Mouse (Mus musculus): ENCODE data around the gene Bnip1.
A peak's percentile ranks its signal among the peaks of the same experiment; 100 is the strongest.

Gene Bnip1

DNA sequence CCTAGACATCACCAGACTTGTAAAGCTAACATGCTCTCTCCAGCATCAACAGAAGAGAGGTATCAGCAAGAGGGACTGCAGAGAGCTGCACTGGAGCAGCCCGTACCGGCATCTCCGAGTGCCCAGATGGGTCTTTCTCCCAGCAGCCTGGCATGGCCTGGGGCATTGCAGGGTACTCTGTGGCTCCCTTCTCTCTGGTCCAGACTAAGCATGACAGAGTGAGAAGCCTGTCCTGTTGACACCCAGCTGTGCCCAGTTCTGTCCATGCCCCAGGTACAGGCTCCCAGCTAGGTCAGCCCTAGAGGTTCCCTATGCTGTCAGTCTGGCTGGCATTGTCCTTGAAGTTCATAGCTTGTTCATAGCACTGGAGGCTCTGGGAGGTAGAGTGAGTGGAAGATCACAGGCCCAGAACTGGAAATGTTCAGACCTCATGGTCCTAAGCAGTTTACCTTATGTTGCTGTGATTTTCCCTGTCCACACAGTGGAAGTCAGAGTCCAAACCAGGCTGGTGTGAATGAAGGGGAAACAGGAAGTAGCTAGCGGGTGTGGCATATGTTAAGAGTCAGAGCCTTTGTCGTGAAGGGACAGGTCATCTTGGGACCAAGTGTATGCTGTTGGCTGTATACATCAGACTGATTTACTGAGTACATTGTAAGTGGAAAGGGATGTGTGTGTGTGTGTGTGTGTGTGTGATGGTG is 12.4 kb downstream of the Bnip1 start:
- DNase-seq (ENCODE audit: low read depth in 2 of 2, low spot score in 2 of 2) = no peak

DNA sequence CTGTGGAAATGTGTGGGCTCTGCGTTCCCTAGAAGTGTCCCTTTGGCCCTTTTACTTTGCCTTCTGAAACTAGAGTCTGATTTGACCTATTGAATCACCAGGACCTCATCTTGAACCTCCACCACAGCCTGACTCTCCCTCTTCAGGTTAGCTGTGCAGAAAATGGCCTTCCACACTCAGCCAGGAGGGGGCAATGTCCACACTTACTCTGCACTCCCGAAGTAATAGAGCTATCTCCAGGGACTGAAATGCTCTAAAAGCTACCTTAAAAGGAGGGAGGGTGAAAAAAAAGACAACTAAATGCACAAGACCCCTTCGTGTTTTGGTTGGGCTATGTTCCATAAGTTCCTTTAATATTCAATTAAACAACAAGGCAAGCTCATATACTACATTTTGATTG is 13.9 kb downstream of the Bnip1 start:
- DNase-seq (ENCODE audit: low read depth in 2 of 2, low spot score in 2 of 2) = peak in 1 of 2 experiments; percentile 43

DNA sequence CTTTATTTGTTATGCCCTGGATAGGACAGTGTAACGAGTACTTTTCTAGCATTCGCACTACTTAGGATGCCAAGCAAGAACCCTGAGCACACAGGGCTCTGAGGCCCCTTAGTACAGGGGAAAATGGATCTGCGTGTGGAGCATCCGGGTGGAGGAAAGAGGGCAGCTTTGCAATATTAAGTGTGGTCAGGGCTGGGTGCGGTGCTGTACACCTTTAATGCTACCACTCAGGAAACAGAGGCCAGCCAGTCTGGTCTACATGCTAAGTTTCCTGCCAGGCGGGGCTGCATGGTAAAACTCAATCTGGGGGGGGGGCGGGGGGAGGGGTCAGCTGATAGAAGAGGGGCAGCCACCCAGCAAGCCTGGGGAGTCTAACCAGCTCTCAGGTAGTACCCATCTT is 14.5 kb downstream of the Bnip1 start:
- no peak for DNase-seq (ENCODE audit: low read depth in 2 of 2, low spot score in 2 of 2)

DNA sequence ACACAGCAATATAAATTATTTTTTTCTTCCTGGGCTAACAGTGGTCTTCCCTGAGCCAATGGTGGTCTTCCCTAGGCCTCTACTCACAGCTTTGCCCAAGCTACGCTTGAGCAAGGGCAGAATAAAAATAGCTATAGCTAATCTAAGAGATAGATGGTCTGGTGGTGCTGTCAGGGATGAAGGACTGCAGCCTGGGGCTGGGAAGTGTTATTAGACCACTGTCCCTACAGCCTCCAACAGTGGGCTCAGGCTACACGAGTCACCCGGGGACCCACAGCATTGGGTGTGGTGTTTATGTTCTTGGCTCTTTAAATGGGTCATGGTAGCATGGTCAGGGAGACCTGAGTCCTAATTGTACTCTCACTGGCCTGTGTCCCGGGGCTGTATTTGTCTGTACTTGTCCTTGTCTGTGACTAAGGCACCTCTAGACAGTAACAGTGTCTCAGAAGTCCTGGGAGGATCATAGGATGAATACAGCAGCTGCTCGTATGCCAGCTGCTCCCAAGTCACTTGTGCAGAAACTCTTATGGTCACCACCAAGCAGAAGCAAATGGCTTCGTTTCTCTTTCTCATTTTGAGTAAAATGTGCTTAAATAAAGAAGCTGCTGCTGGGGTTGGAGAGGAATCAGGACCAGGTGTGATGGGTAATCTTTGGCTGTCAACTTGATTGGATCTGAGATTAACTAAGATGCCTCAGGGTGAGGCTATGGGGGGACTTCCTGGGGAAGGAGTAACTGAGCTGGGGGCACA is 16.7 kb downstream of the Bnip1 start:
- DNase-seq (ENCODE audit: low read depth in 2 of 2, low spot score in 2 of 2) = no peak

DNA sequence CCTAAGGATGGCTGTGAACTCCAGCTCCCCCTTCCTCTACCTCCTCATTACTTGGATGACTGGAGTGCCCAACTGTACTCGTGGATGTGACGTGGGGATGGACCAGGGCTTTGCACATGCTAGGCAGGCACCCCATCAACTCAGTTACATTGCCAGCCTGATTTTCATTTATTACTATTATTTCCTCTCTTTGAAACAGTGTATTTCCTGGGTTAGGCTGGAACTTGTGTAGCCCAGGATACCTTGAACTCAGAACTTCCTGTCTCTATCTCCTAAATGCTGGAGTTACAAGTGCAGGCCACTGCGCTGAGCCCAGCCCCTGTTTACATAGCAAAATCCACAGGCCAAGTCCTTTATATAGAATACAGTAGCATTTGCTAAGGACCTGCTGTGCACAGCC is 22.0 kb downstream of the Bnip1 start:
- DNase-seq (ENCODE audit: low read depth in 2 of 2, low spot score in 2 of 2) = no peak

DNA sequence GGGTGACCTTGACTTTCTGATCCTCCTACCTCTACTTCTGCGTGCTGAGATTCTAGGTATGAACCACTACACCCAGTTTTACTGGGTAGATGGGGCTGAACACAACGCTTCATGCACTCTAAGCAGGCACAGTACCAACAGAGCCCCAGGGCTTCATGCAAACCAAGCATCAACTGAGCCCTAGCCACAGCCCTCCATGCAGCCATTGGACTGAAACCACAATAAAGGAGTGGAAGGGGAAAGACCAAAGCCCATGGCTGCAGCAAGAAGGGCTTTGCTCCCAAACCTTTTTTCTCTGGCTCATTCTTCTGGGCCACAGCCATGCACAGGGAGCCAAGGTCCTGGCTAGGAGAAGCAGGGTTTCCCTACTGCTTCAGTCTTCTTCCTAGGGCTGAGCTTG is 31.7 kb downstream of the Bnip1 start:
- DNase-seq (ENCODE audit: low read depth in 2 of 2, low spot score in 2 of 2) = no peak

DNA sequence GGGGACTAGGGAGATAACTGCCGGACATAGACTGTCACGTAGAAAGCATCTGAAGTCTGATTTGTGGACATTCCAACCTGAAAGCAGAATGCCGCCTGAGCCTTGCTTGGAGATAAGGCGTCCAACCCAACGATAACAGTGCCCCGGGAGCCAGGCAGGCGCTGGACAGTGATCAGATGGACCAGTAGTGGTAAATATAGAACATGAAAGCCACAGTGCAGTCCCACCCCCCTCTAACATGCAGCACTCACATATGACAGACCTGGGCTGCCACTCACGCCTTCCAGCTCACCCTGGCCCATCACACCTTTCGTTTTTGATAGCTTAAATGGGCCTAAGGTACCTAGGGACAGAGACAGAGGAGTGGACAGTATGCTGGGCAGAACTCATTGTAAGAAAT is 32.6 kb downstream of the Bnip1 start:
- DNase-seq (ENCODE audit: low read depth in 2 of 2, low spot score in 2 of 2) = no peak

DNA sequence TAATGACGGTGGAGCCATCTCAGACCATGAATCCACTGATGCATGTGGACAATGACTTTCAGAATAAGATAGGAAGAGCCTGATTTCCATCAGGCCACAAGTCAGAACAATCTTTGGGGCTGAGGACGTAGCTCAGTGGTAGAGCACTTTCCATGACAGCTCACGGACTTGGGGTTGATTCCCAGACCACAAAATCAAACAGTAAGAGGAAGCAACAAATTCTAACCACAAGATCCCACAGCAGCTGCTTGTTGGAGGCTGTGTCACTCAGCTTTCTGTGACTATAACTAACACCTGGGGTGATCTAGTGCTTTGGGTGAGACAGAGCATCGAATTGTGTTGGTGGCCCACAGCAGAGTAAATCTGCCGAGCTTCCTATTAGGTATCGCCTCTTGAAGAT is 35.9 kb downstream of the Bnip1 start:
- DNase-seq (ENCODE audit: low read depth in 2 of 2, low spot score in 2 of 2) = no peak

DNA sequence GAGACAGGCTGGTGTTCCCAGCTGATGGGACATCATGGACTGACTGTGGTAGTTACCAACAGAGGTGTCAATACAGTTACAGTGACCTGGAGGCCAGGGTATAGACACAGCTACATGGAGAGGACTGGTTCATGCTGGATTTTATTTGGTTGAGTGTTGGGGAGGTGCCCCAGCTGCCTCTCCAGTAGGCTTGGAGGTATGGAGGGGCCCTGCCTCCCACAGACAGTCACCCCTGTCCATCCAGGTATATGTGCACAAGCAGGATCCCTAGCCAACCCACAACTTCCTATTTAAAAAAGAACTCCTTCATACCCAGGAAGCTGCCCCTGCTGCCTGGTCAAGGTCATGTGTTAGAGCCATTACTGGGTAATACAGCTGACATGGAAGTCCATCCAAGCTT is 36.9 kb downstream of the Bnip1 start:
- DNase-seq (ENCODE audit: low read depth in 2 of 2, low spot score in 2 of 2) = no peak

DNA sequence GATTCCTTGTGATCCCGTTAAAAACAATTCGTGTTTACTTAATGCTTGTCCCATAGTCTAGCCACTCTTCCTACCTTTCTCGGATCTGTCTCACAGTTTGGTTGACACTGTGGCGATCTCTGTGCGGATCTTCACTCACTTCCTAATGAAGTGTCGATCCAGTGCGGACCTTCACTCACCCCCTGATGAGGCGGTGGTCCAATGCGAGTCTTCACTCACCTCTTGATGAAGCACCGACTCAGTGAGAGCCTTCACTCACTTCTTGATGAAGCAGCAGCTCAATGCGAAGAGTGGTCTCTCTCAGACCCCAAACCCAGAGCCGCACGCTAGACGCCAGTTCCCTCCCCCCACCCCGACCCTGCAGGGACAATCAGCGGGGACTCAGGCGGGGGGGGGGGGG is 45.3 kb downstream of the Bnip1 start:
- no peak for DNase-seq (ENCODE audit: low read depth in 2 of 2, low spot score in 2 of 2)

DNA sequence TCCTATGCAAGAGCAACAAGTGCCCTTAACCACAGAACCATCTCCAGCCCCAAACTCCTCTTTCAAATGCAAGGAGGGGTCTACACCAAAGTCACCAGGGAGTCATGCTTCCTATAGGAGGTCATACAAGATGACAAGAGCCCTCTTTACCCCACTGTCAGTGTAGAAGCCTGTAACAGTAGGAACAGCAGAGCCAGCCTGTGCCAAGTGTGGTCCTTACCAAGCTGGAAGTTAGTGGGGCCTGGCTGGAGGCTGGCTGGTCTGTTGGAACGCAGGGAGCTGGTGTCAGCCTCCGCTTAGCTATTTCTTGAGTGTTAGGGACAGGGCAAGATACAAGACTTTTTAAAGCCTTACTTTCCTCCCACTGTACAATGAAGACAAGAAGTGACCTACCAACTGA is 52.9 kb downstream of the Bnip1 start:
- no peak for DNase-seq (ENCODE audit: low read depth in 2 of 2, low spot score in 2 of 2)

DNA sequence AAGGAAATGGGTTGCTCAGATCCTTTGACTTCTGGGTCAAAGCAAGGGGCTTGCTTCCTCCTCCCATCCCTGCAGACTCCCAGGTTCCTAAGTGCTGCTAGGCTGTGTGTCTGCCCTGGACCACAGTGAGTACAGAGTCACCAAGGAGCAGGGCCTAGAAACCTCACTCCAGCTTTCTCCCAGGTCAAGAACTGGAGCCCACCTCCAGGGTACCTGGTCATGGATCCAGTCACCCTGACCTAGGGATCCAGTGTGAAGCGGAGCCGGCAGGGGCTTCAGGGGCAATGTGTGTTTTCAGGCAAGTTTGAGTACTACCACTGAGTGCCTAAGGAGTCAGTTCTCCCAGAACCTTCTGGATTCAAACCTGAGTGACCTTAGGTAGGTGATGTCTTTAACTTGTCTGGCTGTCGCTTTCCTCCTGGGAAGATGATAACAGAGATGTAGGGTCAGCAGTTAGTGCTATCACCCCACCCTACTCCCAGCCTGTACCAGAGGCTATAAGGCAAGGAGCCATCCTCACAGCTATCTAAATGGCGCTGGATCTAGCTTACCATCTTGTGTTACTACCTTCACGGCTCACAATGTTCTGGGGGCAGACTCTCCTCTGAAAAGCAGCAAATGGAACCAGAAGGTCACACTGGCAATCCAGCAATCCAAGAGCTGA is 53.6 kb downstream of the Bnip1 start:
- no peak for DNase-seq (ENCODE audit: low read depth in 2 of 2, low spot score in 2 of 2)

DNA sequence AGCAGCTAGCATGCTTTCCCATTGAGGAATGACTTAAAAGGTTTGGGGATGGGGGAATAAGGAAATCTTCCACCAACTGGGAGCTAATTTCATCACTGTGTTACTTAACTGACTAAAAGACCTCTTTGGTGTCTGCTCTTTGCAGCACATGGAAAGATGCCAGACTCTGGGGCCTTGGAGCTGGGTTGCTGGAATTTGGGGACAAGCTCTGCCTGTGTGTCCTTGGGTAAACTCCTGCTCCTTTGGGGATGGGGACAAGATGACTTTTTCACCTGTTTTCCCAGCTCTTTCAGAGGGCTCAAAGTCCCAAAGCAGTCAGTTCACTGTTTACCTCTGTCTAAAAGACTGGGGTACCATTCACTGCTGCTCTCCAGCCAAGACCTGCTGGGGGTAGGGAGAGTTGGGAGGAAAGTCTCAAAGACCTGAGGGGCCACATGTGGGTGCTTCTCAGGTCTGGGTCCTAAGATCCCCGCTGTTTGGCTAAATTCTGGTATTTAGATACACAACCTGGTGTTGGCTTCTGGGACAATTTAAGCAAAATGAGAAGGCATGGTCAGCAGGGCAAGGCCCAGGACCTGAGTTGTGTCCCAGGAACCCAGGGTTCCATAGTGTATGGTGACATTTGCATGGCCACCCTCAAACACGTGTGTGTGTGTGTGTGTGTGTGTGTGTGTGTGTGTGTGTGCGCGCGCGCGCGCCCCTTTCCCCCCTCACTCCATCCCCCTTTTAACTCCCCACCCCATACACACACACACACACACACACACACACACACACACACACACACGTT is 54.3 kb downstream of the Bnip1 start:
- no peak for DNase-seq (ENCODE audit: low read depth in 2 of 2, low spot score in 2 of 2)

DNA sequence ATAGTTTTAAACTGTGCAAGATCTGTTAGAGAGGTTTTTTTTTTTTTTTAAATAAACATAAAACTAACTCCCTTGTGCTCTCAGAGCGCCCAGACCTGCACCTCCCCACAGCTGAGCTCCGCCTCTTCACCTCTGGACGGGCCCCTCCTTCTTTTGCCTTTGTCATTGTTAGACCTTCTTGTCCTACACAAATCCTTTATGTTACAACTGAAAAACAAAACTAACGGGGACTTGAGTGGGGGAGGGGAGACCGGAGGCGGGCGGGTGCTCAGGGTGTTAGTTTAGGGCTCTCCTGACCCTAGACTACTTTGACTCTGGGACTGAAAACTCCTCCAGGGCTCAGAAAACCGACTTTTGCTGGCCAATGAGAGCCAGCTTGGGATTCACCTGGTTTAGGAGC is 55.1 kb downstream of the Bnip1 start:
- DNase-seq (ENCODE audit: low read depth in 2 of 2, low spot score in 2 of 2) = no peak

DNA sequence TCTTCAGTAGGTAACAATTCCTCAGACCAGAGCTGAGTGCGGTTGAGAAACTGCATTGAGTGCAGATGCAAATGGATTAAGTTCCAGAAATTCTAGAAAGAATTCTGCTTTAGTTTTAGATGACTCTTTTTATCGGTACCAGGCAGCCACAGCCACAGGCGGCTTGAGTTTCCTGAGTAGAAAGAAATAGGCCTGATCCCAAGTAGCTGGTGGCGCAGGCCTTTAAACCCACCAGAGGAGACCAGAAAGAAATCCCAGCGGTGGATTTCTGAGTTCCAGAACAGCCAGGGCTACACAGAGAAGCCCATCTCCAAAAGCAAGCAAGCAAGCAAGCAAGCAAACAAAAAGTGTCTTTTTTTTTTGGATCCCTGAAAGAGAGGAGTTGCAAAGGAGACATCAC is 55.5 kb downstream of the Bnip1 start:
- no peak for DNase-seq (ENCODE audit: low read depth in 2 of 2, low spot score in 2 of 2)

DNA sequence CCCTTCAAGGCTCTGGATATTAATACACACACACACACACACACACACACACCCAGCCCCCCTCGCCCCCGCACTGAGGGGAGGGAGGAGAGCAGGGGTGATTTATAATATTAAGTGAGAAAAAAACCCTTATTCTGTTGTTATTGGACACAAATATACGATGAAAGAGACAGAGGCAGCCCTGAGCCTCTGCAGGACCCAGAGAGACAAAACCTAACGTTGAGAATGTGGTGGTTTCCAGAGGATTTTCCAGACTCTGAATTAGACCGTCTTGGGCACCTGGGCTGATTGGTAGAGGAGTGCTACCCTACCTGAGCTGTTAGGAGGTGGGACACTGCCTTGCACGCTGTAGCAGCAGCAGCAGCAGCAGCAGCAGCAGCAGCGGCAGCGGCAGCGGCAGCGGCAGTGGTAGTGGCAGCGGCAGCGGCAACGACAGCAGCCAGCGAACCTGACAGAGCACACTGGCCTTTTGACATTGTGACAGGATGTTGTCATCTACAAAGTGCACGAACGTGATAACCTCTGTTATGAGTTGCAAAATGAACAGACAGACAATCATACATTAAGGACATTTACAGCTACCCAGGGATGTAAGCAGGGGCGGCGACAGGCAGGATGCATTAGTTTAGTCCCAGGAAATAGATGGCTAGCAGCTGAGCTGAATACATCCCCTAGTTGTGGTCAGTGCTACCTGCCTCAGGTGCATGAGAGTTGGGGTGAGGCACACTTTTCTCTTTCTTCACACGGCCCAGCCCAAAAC is 56.1 kb downstream of the Bnip1 start:
- DNase-seq (ENCODE audit: low read depth in 2 of 2, low spot score in 2 of 2) = no peak

DNA sequence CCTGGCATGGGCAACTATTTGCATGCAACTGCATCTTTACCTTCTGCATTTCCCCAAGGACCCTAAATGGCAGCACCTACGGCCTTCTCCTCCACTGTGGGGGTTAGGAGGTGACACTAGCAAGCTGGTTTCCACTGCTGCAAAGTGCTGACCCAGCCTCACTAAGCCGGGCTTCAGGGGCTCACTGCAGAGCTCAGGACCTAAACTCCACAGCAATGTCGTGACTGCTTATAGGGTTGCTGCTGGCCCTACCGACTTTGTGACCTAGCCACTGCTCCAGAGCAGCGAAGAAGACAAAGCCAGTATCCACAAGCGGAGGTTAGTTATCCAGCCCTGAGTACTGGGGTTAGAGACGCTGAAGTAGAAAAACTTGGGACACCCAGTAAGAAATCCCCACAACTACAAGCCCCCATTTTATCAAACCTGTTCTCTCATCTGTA is 56.7 kb downstream of the Bnip1 start:
- no peak for DNase-seq (ENCODE audit: low read depth in 2 of 2, low spot score in 2 of 2)

DNA sequence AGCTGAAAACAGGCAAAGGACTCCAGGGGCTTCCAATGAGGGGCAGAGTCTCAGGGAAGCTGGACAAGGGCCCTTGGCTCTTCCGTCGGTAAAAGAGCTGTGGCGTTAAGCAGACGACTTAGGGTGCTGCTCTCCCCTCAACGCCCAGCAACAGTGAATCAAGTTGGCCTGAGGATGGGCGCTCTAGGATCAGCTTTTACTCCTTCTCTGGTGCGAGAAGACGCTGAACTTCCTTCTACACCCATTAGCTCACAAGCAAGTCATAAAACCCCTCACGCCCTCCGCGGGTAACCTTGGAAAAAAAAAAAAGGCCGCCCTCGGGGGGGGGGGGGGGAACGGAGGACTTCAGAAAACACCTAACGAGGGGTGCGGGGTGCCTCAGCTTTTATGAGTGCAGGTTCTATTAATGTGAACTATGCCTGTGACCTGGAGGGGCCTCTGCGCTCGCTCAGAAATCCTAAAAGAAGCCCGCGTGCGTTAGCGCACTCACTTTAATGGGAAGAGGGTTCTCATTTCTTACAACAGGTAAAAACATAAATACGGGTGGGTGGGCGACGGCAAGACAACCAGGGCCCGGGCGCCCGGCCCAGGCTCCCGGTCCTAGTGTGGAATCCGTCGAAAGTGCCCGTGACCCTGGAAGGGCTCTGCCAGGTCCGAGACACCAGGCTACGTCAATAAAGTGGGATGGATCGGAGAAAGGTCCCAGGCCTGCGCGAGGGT is 57.5 kb downstream of the Bnip1 start:
- DNase-seq (ENCODE audit: low read depth in 2 of 2, low spot score in 2 of 2) = no peak

DNA sequence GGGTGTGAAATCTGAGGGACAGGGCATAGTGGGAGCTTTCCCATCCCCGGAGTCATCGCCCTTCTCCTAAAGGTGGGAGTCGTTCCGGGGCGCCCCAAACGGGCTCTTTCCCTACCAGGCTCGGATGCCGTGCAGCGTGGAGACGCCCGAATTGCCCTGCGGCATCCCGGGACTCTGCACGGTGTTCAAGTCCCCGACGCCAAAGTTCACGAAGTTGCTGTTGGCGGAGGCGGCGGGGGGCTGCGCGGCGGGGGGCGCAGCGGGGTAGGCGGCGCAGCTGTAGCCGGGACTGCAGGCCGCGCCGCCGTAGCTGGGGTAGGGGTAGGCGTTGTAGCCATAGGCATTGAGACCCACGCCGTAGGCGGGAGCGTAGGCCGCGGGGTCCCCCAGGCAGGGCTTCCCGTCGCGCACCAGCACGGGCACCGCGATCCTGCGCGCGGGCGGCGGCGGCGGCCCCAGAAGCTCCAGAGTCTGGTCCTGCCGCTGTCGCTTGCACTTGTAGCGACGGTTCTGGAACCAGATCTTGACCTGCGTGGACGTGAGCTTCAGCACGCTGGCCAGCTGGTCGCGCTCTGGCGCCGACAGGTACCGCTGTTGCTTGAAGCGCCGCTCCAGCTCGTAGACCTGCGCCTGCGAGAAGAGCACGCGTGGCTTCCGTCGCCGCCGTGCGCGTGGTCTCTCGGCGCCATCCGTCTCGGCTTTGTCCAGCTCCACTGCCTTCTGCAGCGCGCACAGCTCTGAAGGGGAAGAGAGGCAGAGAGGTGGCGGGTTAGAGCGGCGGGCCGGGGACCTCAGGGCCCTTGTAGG is 58.2 kb downstream of the Bnip1 start:
- no peak for DNase-seq (ENCODE audit: low read depth in 2 of 2, low spot score in 2 of 2)

All from CD8-positive naive resting alpha-beta T cell, adult 2 months (primary cell).